Mouse (Mus musculus) olfactory bulb, adult 2 months (tissue): ENCODE measurements at regions not wholly inside any gene's neighbourhood (a gene's known extent, or its start where the extent isn't known, plus 50 kb on each side); places are given as distances from the start of the nearest gene placed in this dataset.

Source experiments
- H3K27ac ChIP-seq: fragments of 200-500 bp; 2 replicates; pipeline ENCODE4 v1.5.1; 2012; ENCODE audit warnings: low read depth, low read length; ENCODE audit not compliant: insufficient read depth
- H3K4me1 ChIP-seq: fragments of 200-500 bp; 2 replicates; pipeline ENCODE4 v1.6.1; 2012; ENCODE audit warnings: low read length; ENCODE audit not compliant: control insufficient read depth, insufficient read depth
- H3K4me3 ChIP-seq: fragments of 200-500 bp; 2 replicates; pipeline ENCODE4 v1.5.1; 2012; ENCODE audit warnings: mild to moderate bottlenecking, low read depth, low read length, moderate library complexity; ENCODE audit not compliant: insufficient read depth
- CTCF ChIP-seq: fragments of 200-500 bp; IDR thresholded peaks from 2 replicates; pipeline ENCODE4 v1.5.1; 2012; ENCODE audit warnings: low read depth, mild to moderate bottlenecking, low read length, moderate library complexity; ENCODE audit not compliant: insufficient read depth
- POLR2A ChIP-seq: fragments of 200-500 bp; IDR thresholded peaks from 2 replicates; pipeline ENCODE4 v1.6.1; 2012; ENCODE audit warnings: mild to moderate bottlenecking, low read depth, low read length, moderate library complexity; ENCODE audit not compliant: insufficient read depth
- WGBS: fragments of 180-500 bp; shearing (Covaris S2); methylation state at CpG from one replicate; pipeline ENCODE4 v1.1.7; 2018; 5-methylcytosine and 5-hydroxymethylcytosine counted together

- H3K27ac ChIP-seq: no peak overlapping the region
- H3K4me1 ChIP-seq: peaks cover 18% of the 10 kb centered on the region
- WGBS: 87% methylated on average over 3 of the region's 3 CpGs
- no peak for TF ChIP-seq POLR2A
- no peak for TF ChIP-seq CTCF
- no peak overlapping the region for H3K4me3 ChIP-seq
Observed at GRCm38 (mm10) chr6:31168730-31169129, 209.9 kb upstream of the Klf14 start.

- H3K4me3 ChIP-seq: no peak overlapping the region
- TF ChIP-seq POLR2A (no peak), CTCF (no peak)
- WGBS: 82% methylated on average over 9 of the region's 9 CpGs
- H3K27ac ChIP-seq: no peak overlapping the region
- H3K4me1 ChIP-seq: peaks cover 14% of the 10 kb centered on the region
Observed at GRCm38 (mm10) chr6:31169343-31169742, 210.5 kb upstream of the Klf14 start.

GRCm38 (mm10) chr6:31169868-31170600 lies 211.2 kb upstream of the Klf14 start:
- TF ChIP-seq POLR2A (no peak), CTCF (no peak)
- no peak overlapping the region for H3K27ac ChIP-seq
- 58% methylated on average over 9 of the region's 9 CpGs for WGBS
- peaks cover 16% of the 10 kb centered on the region for H3K4me1 ChIP-seq
- H3K4me3 ChIP-seq: no peak overlapping the region

GRCm38 (mm10) chr6:31171831-31172569 lies 213.1 kb upstream of the Klf14 start:
- no peak for TF ChIP-seq POLR2A
- no peak for TF ChIP-seq CTCF
- Histone ChIP-seq H3K27ac (no peak overlapping the region), H3K4me3 (no peak overlapping the region), H3K4me1 (peaks cover 22% of the 10 kb centered on the region)
- 71% methylated on average over 10 of the region's 10 CpGs for WGBS

GRCm38 (mm10) chr6:31175769-31176168 lies 216.9 kb upstream of the Klf14 start:
- peaks cover 20% of the 10 kb centered on the region for H3K4me1 ChIP-seq
- no peak overlapping the region for H3K27ac ChIP-seq
- H3K4me3 ChIP-seq: no peak overlapping the region
- TF ChIP-seq POLR2A: no peak
- no peak for TF ChIP-seq CTCF
- 44% methylated on average over 6 of the region's 6 CpGs for WGBS

- H3K4me1 ChIP-seq: peaks cover 20% of the 10 kb centered on the region
- no peak overlapping the region for H3K4me3 ChIP-seq
- 49% methylated on average over 8 of the region's 8 CpGs for WGBS
- no peak overlapping the region for H3K27ac ChIP-seq
- TF ChIP-seq POLR2A (no peak), CTCF (0 out of 2 replicates have a peak, but pooled peaks have one; percentile 26)
Observed at GRCm38 (mm10) chr6:31176368-31176767, 217.5 kb upstream of the Klf14 start.

GRCm38 (mm10) chr6:31176831-31177230 lies 218.0 kb upstream of the Klf14 start:
- peaks cover 20% of the 10 kb centered on the region for H3K4me1 ChIP-seq
- no peak overlapping the region for H3K27ac ChIP-seq
- no peak overlapping the region for H3K4me3 ChIP-seq
- 89% methylated on average over 1 of the region's 1 CpGs for WGBS
- TF ChIP-seq CTCF: no peak
- no peak for TF ChIP-seq POLR2A

GRCm38 (mm10) chr6:31178201-31178880 lies 219.5 kb upstream of the Klf14 start:
- TF ChIP-seq CTCF (no peak), POLR2A (no peak)
- Histone ChIP-seq H3K4me1 (peaks cover 23% of the 10 kb centered on the region), H3K4me3 (no peak overlapping the region), H3K27ac (no peak overlapping the region)
- 75% methylated on average over 8 of the region's 8 CpGs for WGBS

- no peak overlapping the region for H3K27ac ChIP-seq
- H3K4me1 ChIP-seq: peaks cover 14% of the 10 kb centered on the region
- no peak for TF ChIP-seq POLR2A
- no peak for TF ChIP-seq CTCF
- H3K4me3 ChIP-seq: no peak overlapping the region
- WGBS: 88% methylated on average over 6 of the region's 6 CpGs
Observed at GRCm38 (mm10) chr6:31182284-31182683, 216.3 kb upstream of the Mkln1 start.
